Mouse (Mus musculus) right cerebral cortex, postnatal 14 days (tissue): ENCODE data around the gene Serpinf2.
"Not testable (repeated sequence)": the region's sequence is repeated elsewhere in the genome, so short reads cannot be mapped to it uniquely, and the experiment has no call there.

Source experiments
- DNase-seq: peaks from one replicate; pipeline ENCODE4 v3.0.0; 2022

Gene Serpinf2

GRCm38 (mm10) chr11:75424033-75424432 is 15.4 kb downstream of the Serpinf2 start:
- no peak for DNase-seq

GRCm38 (mm10) chr11:75423091-75423490 is 16.3 kb downstream of the Serpinf2 start:
- DNase-seq, result no peak

- DNase-seq, result no peak
Measured at GRCm38 (mm10) chr11:75422013-75422792, 17.2 kb downstream of the Serpinf2 start, which contains the start of gene Serpinf1. Gene Serpinf1, minus strand, starts transcription at chr11:75422701.

GRCm38 (mm10) chr11:75421375-75422012 is 17.9 kb downstream of the Serpinf2 start:
- no peak for DNase-seq

- no peak for DNase-seq
Measured at GRCm38 (mm10) chr11:75420810-75421374, 18.5 kb downstream of the Serpinf2 start.

- DNase-seq, result no peak
Measured at GRCm38 (mm10) chr11:75420037-75420436, 19.4 kb downstream of the Serpinf2 start.

GRCm38 (mm10) chr11:75415994-75416393 is 23.4 kb downstream of the Serpinf2 start:
- DNase-seq, result no peak

GRCm38 (mm10) chr11:75415096-75415495 is 24.3 kb downstream of the Serpinf2 start:
- no peak for DNase-seq

GRCm38 (mm10) chr11:75410591-75410990 is 28.8 kb downstream of the Serpinf2 start:
- no peak for DNase-seq

- DNase-seq, result no peak
Measured at GRCm38 (mm10) chr11:75409679-75410575, 29.5 kb downstream of the Serpinf2 start.

GRCm38 (mm10) chr11:75406865-75407264 is 32.5 kb downstream of the Serpinf2 start:
- DNase-seq, result peak; percentile 38

- DNase-seq, result no peak
Measured at GRCm38 (mm10) chr11:75406104-75406503, 33.3 kb downstream of the Serpinf2 start.

GRCm38 (mm10) chr11:75404801-75405200 is 34.6 kb downstream of the Serpinf2 start:
- no peak for DNase-seq

GRCm38 (mm10) chr11:75403301-75404052 is 35.9 kb downstream of the Serpinf2 start:
- no peak for DNase-seq

GRCm38 (mm10) chr11:75402271-75402690 is 37.1 kb downstream of the Serpinf2 start:
- DNase-seq, result peak; percentile 21

GRCm38 (mm10) chr11:75400099-75400498 is 39.3 kb downstream of the Serpinf2 start:
- DNase-seq, result no peak

- no peak for DNase-seq
Measured at GRCm38 (mm10) chr11:75399411-75399841, 40.0 kb downstream of the Serpinf2 start.

GRCm38 (mm10) chr11:75397452-75397851 is 41.9 kb downstream of the Serpinf2 start:
- DNase-seq, result no peak

- no peak for DNase-seq
Measured at GRCm38 (mm10) chr11:75395611-75396010, 43.8 kb downstream of the Serpinf2 start.

GRCm38 (mm10) chr11:75383529-75383928 is 55.9 kb downstream of the Serpinf2 start:
- not testable (repeated sequence) for DNase-seq
